Mouse (Mus musculus): ENCODE measurements at regions not wholly inside any gene's neighbourhood (a gene's known extent, or its start where the extent isn't known, plus 50 kb on each side); places are given as distances from the start of the nearest gene placed in this dataset.

DNA sequence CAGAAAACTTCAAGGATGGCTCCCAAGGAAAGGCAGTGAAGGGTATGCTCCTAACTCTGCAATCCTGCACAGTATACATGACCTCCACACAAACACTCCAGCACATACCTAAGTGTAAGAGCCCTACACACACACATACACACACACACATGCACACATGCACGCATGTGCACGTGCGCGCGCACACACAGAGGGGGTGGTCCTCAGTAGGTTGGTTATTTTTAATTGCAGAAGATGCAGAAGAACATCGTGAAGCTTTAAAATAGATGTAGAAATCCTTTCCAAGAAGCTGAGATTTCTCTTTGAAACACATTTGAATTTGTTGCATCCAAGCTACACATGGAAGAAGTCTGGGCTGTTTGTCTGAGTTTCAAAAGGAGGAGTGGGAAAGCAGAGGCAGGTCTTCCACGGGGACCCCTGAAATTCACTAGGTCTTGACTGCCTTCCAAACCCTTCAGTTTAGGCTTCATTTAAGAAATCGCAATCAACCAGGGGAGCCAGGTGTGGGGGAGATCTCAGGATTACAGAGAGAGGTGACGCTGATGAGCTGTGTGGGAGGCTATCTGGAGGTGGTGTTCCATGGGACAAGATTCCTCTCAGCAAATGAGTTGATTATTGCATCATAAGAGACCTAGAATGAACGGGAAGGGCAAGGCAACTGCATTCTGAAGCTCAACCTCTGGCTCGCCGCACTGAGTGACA lies 427.4 kb downstream of the Gm9195 start:
- Histone ChIP-seq H3K27me3 (no peaks in the 10 kb centered on the region), H3K27ac (no peak overlapping the region), H3K4me3 (no peak overlapping the region), H3K36me3 (no peaks in the 10 kb centered on the region), H3K9me3 (no peaks in the 10 kb centered on the region), H3K4me2 (no peak overlapping the region), H3K4me1 (no peaks in the 10 kb centered on the region), H3K9ac (no peak overlapping the region)
- no peak for ATAC-seq (ENCODE audit: borderline replicate concordance, extremely low read depth, low FRiP score, low TSS enrichment)
- WGBS = 74% methylated on average over 12 of the region's 12 CpGs

DNA sequence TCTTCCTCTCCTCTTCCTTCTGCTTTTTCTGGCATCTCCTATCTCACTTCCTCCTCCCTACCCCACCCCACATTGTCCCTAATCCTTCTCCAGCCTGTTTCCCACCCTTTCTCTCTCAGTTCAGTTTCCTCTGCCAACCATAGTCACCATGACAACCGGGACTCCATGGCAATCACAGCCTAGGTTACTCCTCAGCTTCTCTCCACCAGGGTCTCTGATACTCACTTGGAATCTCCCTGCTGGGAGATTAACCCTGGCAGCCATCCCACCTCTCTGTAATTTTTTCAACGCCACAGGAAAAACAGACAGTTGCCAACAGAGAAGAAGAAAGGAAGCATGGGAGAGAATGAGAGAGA lies 448.8 kb downstream of the Gm9195 start:
- Histone ChIP-seq H3K9me3 (no peaks in the 10 kb centered on the region), H3K4me1 (no peaks in the 10 kb centered on the region), H3K9ac (no peak overlapping the region), H3K27ac (no peak overlapping the region), H3K4me2 (no peak overlapping the region), H3K36me3 (no peaks in the 10 kb centered on the region), H3K27me3 (no peaks in the 10 kb centered on the region), H3K4me3 (no peak overlapping the region)
- WGBS = 40% methylated on average over 2 of the region's 2 CpGs
- ATAC-seq (ENCODE audit: borderline replicate concordance, extremely low read depth, low FRiP score, low TSS enrichment) = no peak

DNA sequence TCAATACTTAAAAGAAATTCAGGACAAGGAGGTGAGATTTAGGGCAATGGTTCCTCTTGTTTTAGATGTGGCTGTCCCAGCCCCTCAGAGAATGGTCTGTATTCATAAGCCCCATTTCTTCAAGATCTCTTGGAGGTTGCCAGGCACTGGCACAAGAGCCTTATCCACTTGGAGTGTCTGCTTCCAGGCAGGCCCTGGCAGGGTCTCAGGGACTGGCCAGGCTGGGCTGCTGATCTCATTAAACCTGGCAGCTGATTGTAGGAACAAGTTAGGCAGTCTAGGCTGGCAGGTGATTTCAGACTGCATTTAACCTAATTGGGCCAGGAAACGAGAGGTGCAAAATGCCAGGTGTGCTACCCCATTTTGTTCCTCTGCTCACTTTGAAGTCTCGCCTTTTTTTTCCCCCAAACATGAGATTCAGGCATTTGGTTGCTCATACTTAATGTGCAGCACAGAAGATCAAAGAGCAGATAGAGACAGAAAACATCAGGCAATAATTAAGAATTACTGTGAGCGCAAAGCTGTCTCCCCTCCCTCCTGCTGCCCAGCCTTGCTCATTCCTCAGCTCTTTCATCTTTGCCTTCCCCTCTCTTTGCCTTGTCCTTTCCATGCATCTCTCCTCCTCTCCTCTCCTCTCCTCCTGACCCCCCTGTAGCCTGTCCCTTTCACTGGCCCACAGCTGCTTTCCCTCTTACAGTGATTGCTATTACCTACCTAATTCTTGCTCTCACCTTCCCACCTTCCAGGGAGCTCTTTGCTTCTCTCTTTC lies 449.3 kb downstream of the Gm9195 start:
- Histone ChIP-seq H3K4me3 (no peak overlapping the region), H3K36me3 (no peaks in the 10 kb centered on the region), H3K27me3 (no peaks in the 10 kb centered on the region), H3K4me2 (no peak overlapping the region), H3K9me3 (no peaks in the 10 kb centered on the region), H3K9ac (no peak overlapping the region), H3K4me1 (no peaks in the 10 kb centered on the region), H3K27ac (no peak overlapping the region)
- WGBS = 39% methylated on average over 3 of the region's 3 CpGs
- ATAC-seq (ENCODE audit: borderline replicate concordance, extremely low read depth, low FRiP score, low TSS enrichment) = no peak

DNA sequence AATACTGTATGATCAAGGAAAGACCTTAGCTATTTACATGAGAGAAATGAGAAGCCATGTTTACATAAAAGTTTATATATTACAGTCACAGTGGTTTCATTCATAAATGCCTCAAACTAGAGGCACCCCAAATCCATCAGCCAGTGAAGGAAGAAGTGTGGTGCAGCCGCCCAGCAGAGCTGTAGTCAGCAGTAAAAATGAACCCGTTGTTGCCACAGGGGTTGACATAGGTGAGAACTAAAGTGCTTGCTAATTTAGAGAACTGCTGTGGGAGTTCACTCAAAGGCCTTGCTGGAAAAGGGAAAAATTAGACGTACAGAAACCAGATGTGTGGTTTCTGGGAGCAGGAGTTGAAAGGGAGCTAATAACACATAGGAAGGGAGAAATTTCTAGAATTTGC lies 461.2 kb downstream of the Gm9195 start:
- no peaks in the 10 kb centered on the region for H3K36me3 ChIP-seq
- no peak for ATAC-seq (ENCODE audit: borderline replicate concordance, extremely low read depth, low FRiP score, low TSS enrichment)
- no peaks in the 10 kb centered on the region for H3K27me3 ChIP-seq
- no peaks in the 10 kb centered on the region for H3K9me3 ChIP-seq
- no peak overlapping the region for H3K9ac ChIP-seq
- no peaks in the 10 kb centered on the region for H3K4me1 ChIP-seq
- H3K4me2 ChIP-seq = no peak overlapping the region
- H3K4me3 ChIP-seq = no peak overlapping the region
- H3K27ac ChIP-seq = no peak overlapping the region
- WGBS = 43% methylated on average over 3 of the region's 3 CpGs

DNA sequence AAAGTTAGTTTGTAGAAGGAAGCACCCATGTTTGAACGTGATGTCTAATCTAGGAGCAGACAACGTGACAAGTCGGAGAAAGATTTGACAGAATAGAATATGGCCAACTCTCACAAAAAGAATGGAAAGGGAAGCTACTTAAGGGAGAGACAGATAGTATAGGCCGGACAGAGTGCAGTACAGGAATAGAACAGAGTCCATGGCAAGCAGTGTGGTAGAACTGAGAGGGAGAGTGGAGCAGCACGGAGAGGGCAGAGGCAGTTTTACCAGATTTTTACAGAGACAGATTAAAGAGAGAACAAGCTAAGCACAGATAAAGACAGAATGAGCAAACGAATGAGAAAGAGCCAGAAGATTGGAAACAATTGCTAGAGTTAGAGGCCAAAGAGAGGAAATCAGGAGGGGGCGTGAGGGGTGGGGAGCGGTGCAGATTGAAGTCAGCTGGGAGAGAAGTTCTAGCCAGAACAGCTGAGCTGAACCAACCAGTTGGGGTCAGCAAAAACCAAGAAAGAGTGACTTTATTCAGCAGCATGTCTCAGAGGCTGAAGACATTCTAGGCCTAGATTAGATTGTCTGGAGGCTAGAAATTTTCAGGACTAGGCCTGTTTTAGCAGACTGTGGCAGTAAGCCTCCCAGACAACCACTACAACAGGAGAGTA lies 464.1 kb downstream of the Gm9195 start:
- Histone ChIP-seq H3K9me3 (no peaks in the 10 kb centered on the region), H3K27ac (no peak overlapping the region), H3K9ac (no peak overlapping the region), H3K36me3 (no peaks in the 10 kb centered on the region), H3K4me2 (no peak overlapping the region), H3K4me3 (no peak overlapping the region), H3K27me3 (no peaks in the 10 kb centered on the region), H3K4me1 (no peaks in the 10 kb centered on the region)
- peak; percentile 31 for ATAC-seq (ENCODE audit: borderline replicate concordance, extremely low read depth, low FRiP score, low TSS enrichment)
- WGBS = 43% methylated on average over 8 of the region's 8 CpGs

DNA sequence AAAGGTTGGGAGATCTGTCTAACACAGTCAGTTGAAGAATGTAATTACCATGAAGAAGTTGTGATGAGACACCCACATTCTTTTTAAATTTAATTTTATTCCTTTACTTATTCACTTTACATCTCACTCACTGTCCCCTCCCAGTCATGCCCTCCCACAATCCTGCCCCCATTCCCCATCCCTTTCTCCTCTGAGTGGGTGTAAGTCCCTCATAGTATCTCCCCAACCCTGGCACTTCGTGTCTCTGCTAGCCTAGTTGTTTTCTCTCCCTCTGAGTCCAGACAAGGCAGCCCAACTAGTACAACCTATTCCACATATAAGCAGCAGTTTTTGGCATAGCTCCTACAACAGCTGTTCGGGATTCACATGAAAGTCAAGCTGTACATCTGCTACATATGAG lies 487.3 kb downstream of the Gm9195 start:
- Histone ChIP-seq H3K4me3 (no peak overlapping the region), H3K9ac (no peak overlapping the region), H3K36me3 (no peaks in the 10 kb centered on the region), H3K9me3 (no peaks in the 10 kb centered on the region), H3K27me3 (no peaks in the 10 kb centered on the region), H3K27ac (no peak overlapping the region), H3K4me2 (no peak overlapping the region), H3K4me1 (0 out of 2 replicates have a peak, but pooled peaks cover 8% of the 10 kb centered on the region)
- 66% methylated on average over 2 of the region's 2 CpGs for WGBS
- no peak for ATAC-seq (ENCODE audit: borderline replicate concordance, extremely low read depth, low FRiP score, low TSS enrichment)

DNA sequence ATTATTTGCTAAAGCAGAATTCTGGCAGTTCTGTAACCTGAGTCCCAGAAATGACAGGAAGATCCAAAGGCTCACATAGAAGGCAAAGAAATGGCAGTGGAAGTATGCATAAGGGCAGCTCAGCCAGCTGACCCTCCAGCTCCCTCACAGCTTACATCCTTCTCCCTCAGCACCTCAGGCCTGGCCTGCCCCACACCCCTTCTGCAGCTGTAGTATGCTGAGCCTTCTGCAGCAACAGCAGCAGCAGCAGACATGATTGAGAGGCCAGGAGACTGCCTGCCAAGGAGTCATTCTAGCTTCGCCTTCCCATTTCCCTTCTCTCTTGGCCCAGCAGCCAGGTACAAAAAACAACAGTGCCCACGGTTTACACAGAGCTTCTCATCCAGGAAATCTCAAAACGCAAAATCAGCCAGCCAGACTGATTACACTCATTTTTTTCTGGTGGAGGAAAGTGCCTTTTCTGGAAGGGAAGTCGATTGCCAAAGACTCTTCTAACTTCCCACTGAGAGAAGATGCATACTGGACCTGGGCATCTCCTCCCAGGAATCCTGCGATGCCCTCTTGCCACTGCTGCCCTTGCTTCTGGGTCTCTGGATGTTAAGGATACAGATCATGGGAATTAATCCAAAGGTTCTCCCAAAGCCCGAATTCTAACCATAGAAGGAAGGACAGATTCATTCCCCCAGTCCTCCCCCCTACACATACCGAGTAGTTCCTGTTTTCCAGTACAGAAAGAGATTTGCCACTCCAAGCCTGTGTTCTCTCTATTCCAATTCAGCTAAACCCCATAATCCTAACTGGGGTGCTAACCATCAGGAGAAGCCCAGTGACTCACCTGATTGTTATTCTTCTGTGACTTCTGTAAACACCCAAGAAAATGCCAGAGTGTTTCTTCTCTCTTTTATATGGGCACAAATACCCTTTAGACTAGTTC lies 489.2 kb downstream of the Gm9195 start:
- 31% methylated on average over 7 of the region's 7 CpGs for WGBS
- Histone ChIP-seq H3K4me3 (no peak overlapping the region), H3K36me3 (no peaks in the 10 kb centered on the region), H3K9me3 (no peaks in the 10 kb centered on the region), H3K4me2 (no peak overlapping the region), H3K27me3 (no peaks in the 10 kb centered on the region), H3K4me1 (0 out of 2 replicates have a peak, but pooled peaks cover 8% of the 10 kb centered on the region), H3K9ac (no peak overlapping the region), H3K27ac (no peak overlapping the region)
- ATAC-seq (ENCODE audit: borderline replicate concordance, extremely low read depth, low FRiP score, low TSS enrichment) = 0 out of 2 replicates have a peak, but pooled peaks have one; percentile 49

DNA sequence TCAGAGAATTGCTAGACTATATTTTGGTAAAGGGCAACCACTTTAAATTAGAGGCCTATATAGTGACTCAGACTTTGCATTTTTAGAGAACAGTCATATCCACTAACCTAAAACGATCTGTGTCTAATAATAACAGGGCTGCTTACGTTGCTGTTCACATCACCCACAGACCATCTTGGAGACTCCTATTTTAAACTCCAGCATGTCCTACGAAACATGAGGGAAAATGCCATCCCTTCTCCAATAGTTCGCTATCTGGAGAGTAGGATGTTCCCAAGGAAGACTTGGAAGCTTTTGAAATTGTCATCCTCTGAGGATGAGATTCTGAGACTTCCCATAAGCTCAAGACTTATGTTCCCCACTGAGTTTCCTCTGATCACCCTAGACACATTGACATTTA lies 518.6 kb downstream of the Gm9195 start:
- no peaks in the 10 kb centered on the region for H3K9me3 ChIP-seq
- H3K9ac ChIP-seq = no peak overlapping the region
- H3K4me2 ChIP-seq = no peak overlapping the region
- no peaks in the 10 kb centered on the region for H3K36me3 ChIP-seq
- H3K4me3 ChIP-seq = no peak overlapping the region
- no peak for ATAC-seq (ENCODE audit: borderline replicate concordance, extremely low read depth, low FRiP score, low TSS enrichment)
- no peak overlapping the region for H3K27ac ChIP-seq
- H3K27me3 ChIP-seq = no peaks in the 10 kb centered on the region
- no peaks in the 10 kb centered on the region for H3K4me1 ChIP-seq
- 78% methylated on average over 4 of the region's 4 CpGs for WGBS

DNA sequence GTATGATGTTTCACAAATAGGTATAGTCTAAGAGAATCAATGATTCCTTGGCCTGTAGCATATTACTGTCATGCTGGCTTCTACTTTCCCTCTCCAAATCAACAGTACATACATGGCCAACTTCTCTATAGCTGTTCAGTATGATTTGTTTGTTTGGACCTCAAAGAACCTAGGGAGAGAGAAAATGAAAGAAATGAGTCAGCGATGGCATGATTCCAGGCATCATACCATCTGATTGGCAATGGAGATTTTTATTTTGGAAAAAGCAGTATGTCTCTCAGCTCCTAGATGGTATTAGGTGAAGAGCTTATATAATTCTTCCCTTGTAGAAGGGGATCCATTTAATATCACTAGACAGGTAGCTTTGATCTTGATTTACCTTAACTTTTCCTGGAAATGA lies 519.1 kb downstream of the Gm9195 start:
- no peak overlapping the region for H3K9ac ChIP-seq
- no peak for ATAC-seq (ENCODE audit: borderline replicate concordance, extremely low read depth, low FRiP score, low TSS enrichment)
- no peak overlapping the region for H3K4me3 ChIP-seq
- no peak overlapping the region for H3K4me2 ChIP-seq
- no peak overlapping the region for H3K27ac ChIP-seq
- H3K9me3 ChIP-seq = no peaks in the 10 kb centered on the region
- no peaks in the 10 kb centered on the region for H3K27me3 ChIP-seq
- no peaks in the 10 kb centered on the region for H3K4me1 ChIP-seq
- 88% methylated on average over 1 of the region's 1 CpGs for WGBS
- H3K36me3 ChIP-seq = no peaks in the 10 kb centered on the region

DNA sequence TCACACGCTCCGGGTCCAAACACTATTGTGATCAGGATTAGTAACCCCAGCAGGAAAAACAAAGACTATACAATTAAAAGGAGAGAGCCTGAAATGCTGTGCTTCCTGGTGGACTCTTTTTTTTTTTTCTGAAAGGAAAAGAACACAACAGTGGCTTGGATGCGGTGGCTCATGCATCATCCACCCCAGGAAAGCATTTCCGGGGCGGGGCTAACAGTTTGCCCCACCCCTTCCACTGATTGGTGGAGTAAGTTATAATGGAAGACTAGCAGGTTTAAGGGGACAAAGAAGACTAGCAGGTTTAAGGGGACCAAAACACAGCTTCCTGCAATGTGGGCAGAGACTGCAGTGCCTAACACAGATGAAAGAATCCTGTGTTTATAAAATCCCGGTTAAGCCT lies 524.0 kb downstream of the Gm9195 start:
- Histone ChIP-seq H3K36me3 (no peaks in the 10 kb centered on the region), H3K4me1 (no peaks in the 10 kb centered on the region), H3K27me3 (no peaks in the 10 kb centered on the region), H3K9me3 (no peaks in the 10 kb centered on the region), H3K4me2 (no peak overlapping the region), H3K9ac (no peak overlapping the region), H3K27ac (no peak overlapping the region), H3K4me3 (no peak overlapping the region)
- ATAC-seq (ENCODE audit: borderline replicate concordance, extremely low read depth, low FRiP score, low TSS enrichment) = no peak
- 45% methylated on average over 6 of the region's 6 CpGs for WGBS

DNA sequence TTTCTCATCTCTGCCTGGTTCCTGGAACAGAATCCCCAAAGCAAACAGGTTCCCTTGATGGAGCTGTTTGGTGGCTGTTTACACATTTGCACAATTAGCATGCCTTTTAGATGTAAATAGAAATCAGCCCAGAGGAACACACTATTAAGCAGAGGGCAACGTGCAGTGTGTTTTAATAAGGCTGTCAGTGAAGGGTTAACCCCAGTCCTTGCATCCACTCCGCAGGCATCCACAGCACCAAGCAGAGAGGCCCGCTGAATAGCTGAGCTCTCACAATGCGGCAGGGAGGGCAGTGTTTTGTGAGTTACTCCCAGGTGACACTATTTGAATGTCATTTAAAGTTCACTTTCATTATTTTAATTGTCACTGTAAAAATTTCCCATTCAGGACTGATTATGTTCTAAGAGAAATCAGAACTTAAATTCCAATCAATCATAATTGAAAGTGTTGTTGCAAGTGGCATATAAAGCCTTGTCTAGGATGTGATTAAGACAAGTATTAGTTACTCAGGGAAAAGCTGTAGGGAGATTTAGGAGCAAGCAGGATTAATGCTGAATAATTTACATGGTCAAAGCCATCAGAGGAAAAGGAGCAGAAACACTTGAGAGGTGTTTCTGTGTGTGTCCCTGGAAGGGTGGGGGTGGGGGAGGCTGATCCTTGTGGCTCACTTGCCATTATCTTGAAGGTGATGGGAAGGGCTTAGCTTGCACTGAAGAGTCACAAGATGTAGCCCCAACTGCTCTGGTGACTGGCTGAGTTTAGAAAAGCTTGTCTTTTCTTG lies 528.1 kb downstream of the Gm9195 start:
- ATAC-seq (ENCODE audit: borderline replicate concordance, extremely low read depth, low FRiP score, low TSS enrichment) = no peak
- 6% methylated on average over 4 of the region's 4 CpGs for WGBS

More for the DNA sequence above, 528.1 kb downstream of the Gm9195 start:
- Histone ChIP-seq H3K27me3 (no peaks in the 10 kb centered on the region), H3K36me3 (no peaks in the 10 kb centered on the region), H3K4me3 (no peak overlapping the region), H3K4me2 (no peak overlapping the region), H3K9ac (no peak overlapping the region), H3K4me1 (no peaks in the 10 kb centered on the region), H3K27ac (no peak overlapping the region), H3K9me3 (no peaks in the 10 kb centered on the region)
